ENCODE assay signal across 8 mouse cellular contexts in genomic region chr11:95042096-95042495, GRCm38 (mm10). TPM values are rescaled to one million over a fixed set of nuclear protein-coding genes. Genes with fewer than 3 reads are reported as not detected.
DNase-seq lines count a peak whose midpoint lies in the region; ATAC-seq and TF ChIP-seq lines count a peak whose summit lies in the region.

No protein-coding gene starts in this region.

- under 1% methylated on average over 11 of the region's 11 CpGs for WGBS in cerebellum, adult 2 months
- under 1% methylated on average over 11 of the region's 11 CpGs for WGBS in forebrain, postnatal 0 days
- WGBS in lung, embryonic 14.5 days = 1% methylated on average over 11 of the region's 11 CpGs
- 0% methylated on average over 11 of the region's 11 CpGs for WGBS in olfactory bulb, adult 2 months

- peak overlapping the region; percentile 72 for H3K4me3 ChIP-seq in cerebellum, adult 2 months (replicated peaks; ENCODE audit: insufficient read depth, low read depth, low read length)
- peak overlapping the region; percentile 62 for H3K4me3 ChIP-seq in forebrain, postnatal 0 days (ENCODE audit: low read depth, low read length)
- H3K4me3 ChIP-seq in layer of hippocampus, adult 2 months = peak overlapping the region; percentile 94
- peak overlapping the region; percentile 77 for H3K4me3 ChIP-seq in lung, embryonic 14.5 days (ENCODE audit: low read depth, low read length)
- H3K4me3 ChIP-seq in olfactory bulb, adult 2 months (ENCODE audit: insufficient read depth, low read depth, low read length) = peak overlapping the region; percentile 34

- DNase-seq in Muller cell, postnatal 12 days (ENCODE audit: inconsistent ontology term) = peak; percentile 74
- DNase-seq in cerebellum, adult 2 months = peak; percentile 89
- DNase-seq in forebrain, postnatal 0 days = peak; percentile 89
- peak; percentile 88 for DNase-seq in heart, postnatal 4 days
- DNase-seq in layer of hippocampus, adult 2 months (ENCODE audit: low spot score in 2 of 2) = peak; percentile 80 to 83
- DNase-seq in lung, embryonic 14.5 days = peak; percentile 94
- DNase-seq in thymus, adult 18-20 months = peak; percentile 20 to 39

- H3K36me3 ChIP-seq in forebrain, postnatal 0 days (ENCODE audit: insufficient read depth) = 0 out of 2 replicates have a peak, but pooled peaks cover 4% of the 10 kb centered on the region
- peaks cover 14% of the 10 kb centered on the region; the same call in 1 of the 2 replicates for H3K36me3 ChIP-seq in lung, embryonic 14.5 days (ENCODE audit: insufficient read depth)

- peak; percentile 70; the same call in 1 of the 2 replicates for TF ChIP-seq POLR2A in cerebellum, adult 2 months (IDR thresholded peaks at IDR 0.05; ENCODE audit: borderline replicate concordance, insufficient read depth, low read length)
- no peak for TF ChIP-seq POLR2A in olfactory bulb, adult 2 months (IDR thresholded peaks at IDR 0.05; ENCODE audit: insufficient read depth, low read depth, low read length)

- H3K27me3 ChIP-seq in cerebellum, adult 2 months (ENCODE audit: control insufficient read depth, insufficient read depth, low read length) = no peaks in the 10 kb centered on the region
- H3K27me3 ChIP-seq in forebrain, postnatal 0 days (ENCODE audit: insufficient read depth, low read length) = no peaks in the 10 kb centered on the region
- no peaks in the 10 kb centered on the region for H3K27me3 ChIP-seq in lung, embryonic 14.5 days (ENCODE audit: insufficient read depth, low read length)

- H3K9ac ChIP-seq in forebrain, postnatal 0 days = peak overlapping the region; percentile 11; the same call in 1 of the 2 replicates
- peak overlapping the region; percentile 44; the same call in 1 of the 2 replicates for H3K9ac ChIP-seq in lung, embryonic 14.5 days

- peak overlapping the region; percentile 67 for H3K4me2 ChIP-seq in forebrain, postnatal 0 days (ENCODE audit: low read depth)
- peak overlapping the region; percentile 93 for H3K4me2 ChIP-seq in lung, embryonic 14.5 days

- TF ChIP-seq CTCF in cerebellum, adult 2 months (IDR thresholded peaks at IDR 0.05; ENCODE audit: borderline replicate concordance, insufficient read depth, low read depth, low read length) = peak; percentile 74
- peak; percentile 81 for TF ChIP-seq CTCF in forebrain, postnatal 0 days (IDR thresholded peaks at IDR 0.05; ENCODE audit: low read depth)
- peak; percentile 94 for TF ChIP-seq CTCF in layer of hippocampus, adult 2 months (conservative IDR thresholded peaks at IDR 0.05)
- TF ChIP-seq CTCF in lung, embryonic 14.5 days (IDR thresholded peaks at IDR 0.05; ENCODE audit: low read depth) = peak; percentile 81
- no peak for TF ChIP-seq CTCF in olfactory bulb, adult 2 months (IDR thresholded peaks at IDR 0.05; ENCODE audit: insufficient read depth, low read depth, low read length)

- ATAC-seq in forebrain, postnatal 0 days = peak; percentile 33; the same call in 1 of the 2 replicates
- peak; percentile 16; the same call in 1 of the 2 replicates for ATAC-seq in lung, embryonic 14.5 days (ENCODE audit: insufficient read depth)

- peak overlapping the region; percentile 65 for H3K27ac ChIP-seq in cerebellum, adult 2 months (ENCODE audit: insufficient read depth, low read length)
- H3K27ac ChIP-seq in forebrain, postnatal 0 days (ENCODE audit: low read depth, low read length) = no peak overlapping the region; the same call in 1 of the 2 replicates
- peak overlapping the region; percentile 86 for H3K27ac ChIP-seq in layer of hippocampus, adult 2 months
- H3K27ac ChIP-seq in lung, embryonic 14.5 days (ENCODE audit: low read depth) = no peak overlapping the region
- peak overlapping the region; percentile 61 for H3K27ac ChIP-seq in olfactory bulb, adult 2 months (ENCODE audit: insufficient read depth, low read depth, low read length)

- H3K9me3 ChIP-seq in forebrain, postnatal 0 days (ENCODE audit: low read length) = no peaks in the 10 kb centered on the region
- no peaks in the 10 kb centered on the region for H3K9me3 ChIP-seq in lung, embryonic 14.5 days (ENCODE audit: low read depth, low read length)

- peaks cover 23% of the 10 kb centered on the region for H3K4me1 ChIP-seq in cerebellum, adult 2 months (ENCODE audit: control insufficient read depth, insufficient read depth, low read length)
- peaks cover 11% of the 10 kb centered on the region; the same call in 1 of the 2 replicates for H3K4me1 ChIP-seq in forebrain, postnatal 0 days (ENCODE audit: insufficient read depth)
- peaks cover 7% of the 10 kb centered on the region; the same call in 1 of the 2 replicates for H3K4me1 ChIP-seq in lung, embryonic 14.5 days (ENCODE audit: insufficient read depth)
- H3K4me1 ChIP-seq in olfactory bulb, adult 2 months (ENCODE audit: control insufficient read depth, insufficient read depth, low read length) = peaks cover 22% of the 10 kb centered on the region

RNA-seq across cellular contexts. Expression of gene Pdk2, which starts 0.9 kb away (rescaled TPM):
- polyA plus RNA-seq in cerebellum, adult 2 months (2012; rRNA removed) = 219 and 247 TPM in 2 replicates
- total RNA-seq in forebrain, postnatal 0 days (2014; rRNA removed) = 6.9 and 10.2 TPM in 2 replicates
- 31.9 and 38.1 TPM in 2 replicates for polyA plus RNA-seq in forebrain, postnatal 0 days (2015; fragmentation: Nextera tagmentation; extraction: Ambion mirVana)
- total RNA-seq in heart, postnatal 4 days (2021) = 100 to 1,000 TPM; 178 to 200 TPM
- total RNA-seq in layer of hippocampus, adult 2 months (2021) = 100 to 1,000 TPM; 133 TPM
- 24.5 and 27.4 TPM in 2 replicates for polyA plus RNA-seq in lung, embryonic 14.5 days (2014; fragmentation: Nextera tagmentation; extraction: Ambion mirVana)
- polyA plus RNA-seq in olfactory bulb, adult 2 months (2012; ENCODE audit: insufficient read depth, insufficient read length, low replicate concordance, missing spikeins) = not detected in 2 replicates

RNA-seq across cellular contexts. Expression of gene Samd14, which starts 32.4 kb away (rescaled TPM):
- polyA plus RNA-seq in cerebellum, adult 2 months (2012; rRNA removed) = 80.7 and 89.4 TPM in 2 replicates
- 145 and 150 TPM in 2 replicates for total RNA-seq in forebrain, postnatal 0 days (2014; rRNA removed)
- polyA plus RNA-seq in forebrain, postnatal 0 days (2015; fragmentation: Nextera tagmentation; extraction: Ambion mirVana) = 113 and 130 TPM in 2 replicates
- 1 to 10 TPM; 9.1 to 9.5 TPM for total RNA-seq in heart, postnatal 4 days (2021)
- 10 to 100 TPM; 38.9 to 40.8 TPM for total RNA-seq in layer of hippocampus, adult 2 months (2021)
- 22.7 and 24.5 TPM in 2 replicates for polyA plus RNA-seq in lung, embryonic 14.5 days (2014; fragmentation: Nextera tagmentation; extraction: Ambion mirVana)
- not detected in 2 replicates for polyA plus RNA-seq in olfactory bulb, adult 2 months (2012; ENCODE audit: insufficient read depth, insufficient read length, low replicate concordance, missing spikeins)

RNA-seq across cellular contexts. Expression of gene Itga3, which starts 34.5 kb away (rescaled TPM):
- 49.4 and 55.5 TPM in 2 replicates for polyA plus RNA-seq in cerebellum, adult 2 months (2012; rRNA removed)
- total RNA-seq in forebrain, postnatal 0 days (2014; rRNA removed) = 12.3 and 23.5 TPM in 2 replicates
- 5.2 and 7.4 TPM in 2 replicates for polyA plus RNA-seq in forebrain, postnatal 0 days (2015; fragmentation: Nextera tagmentation; extraction: Ambion mirVana)
- 10 to 100 TPM; 16.1 to 16.4 TPM for total RNA-seq in heart, postnatal 4 days (2021)
- 10 to 100 TPM; 10.3 to 16.1 TPM for total RNA-seq in layer of hippocampus, adult 2 months (2021)
- polyA plus RNA-seq in lung, embryonic 14.5 days (2014; fragmentation: Nextera tagmentation; extraction: Ambion mirVana) = 27.1 and 28.4 TPM in 2 replicates
- not detected in 2 replicates for polyA plus RNA-seq in olfactory bulb, adult 2 months (2012; ENCODE audit: insufficient read depth, insufficient read length, low replicate concordance, missing spikeins)

RNA-seq across cellular contexts. Expression of gene Ppp1r9b, which starts 51.3 kb away (rescaled TPM):
- polyA plus RNA-seq in cerebellum, adult 2 months (2012; rRNA removed) = 149 and 153 TPM in 2 replicates
- 184 and 202 TPM in 2 replicates for total RNA-seq in forebrain, postnatal 0 days (2014; rRNA removed)
- 22.3 and 24.9 TPM in 2 replicates for polyA plus RNA-seq in forebrain, postnatal 0 days (2015; fragmentation: Nextera tagmentation; extraction: Ambion mirVana)
- total RNA-seq in heart, postnatal 4 days (2021) = 10 to 100 TPM; 45.3 to 46.3 TPM
- 100 to 1,000 TPM; 967 to 974 TPM for total RNA-seq in layer of hippocampus, adult 2 months (2021)
- polyA plus RNA-seq in lung, embryonic 14.5 days (2014; fragmentation: Nextera tagmentation; extraction: Ambion mirVana) = 13.0 and 14.3 TPM in 2 replicates
- polyA plus RNA-seq in olfactory bulb, adult 2 months (2012; ENCODE audit: insufficient read depth, insufficient read length, low replicate concordance, missing spikeins) = 129 TPM in 1 of 2 replicates, not detected in the other

Comparison
In these comparisons a context has a peak if more than half of its experiments do, and no peak if none do; other contexts are left out.
1. DNase-seq: peak in every context shown above with its lines; median percentile 94 in lung, embryonic 14.5 days; 89 in cerebellum, adult 2 months; 89 in forebrain, postnatal 0 days; 88 in heart, postnatal 4 days; 82 in layer of hippocampus, adult 2 months; 74 in Muller cell, postnatal 12 days; 30 in thymus, adult 18-20 months.
2. H3K27ac ChIP-seq: peak in cerebellum, adult 2 months (single experiment), layer of hippocampus, adult 2 months (single experiment) and olfactory bulb, adult 2 months (single experiment); none in forebrain, postnatal 0 days (single experiment) and lung, embryonic 14.5 days (single experiment).
3. H3K4me3 ChIP-seq: peak in every context shown above with its lines; median percentile 94 in layer of hippocampus, adult 2 months; 77 in lung, embryonic 14.5 days; 72 in cerebellum, adult 2 months; 62 in forebrain, postnatal 0 days; 34 in olfactory bulb, adult 2 months.
4. RNA of gene Pdk2, which starts 0.9 kb away (polyA plus RNA-seq): 219 to 247 TPM in cerebellum, adult 2 months, 31.9 to 38.1 TPM in forebrain, postnatal 0 days and 24.5 to 27.4 TPM in lung, embryonic 14.5 days; not detected in olfactory bulb, adult 2 months; every median in the first group is over 10 times any median in the second.